Mouse (Mus musculus) cerebellum, adult 9-10 months (tissue): ENCODE measurements around the gene Actn2.

Source experiments
- DNase-seq: peaks from one replicate; pipeline ENCODE4 v3.0.0; 2022

The Actn2 gene

GRCm38 (mm10) chr13:12255911-12256705 is 84.5 kb downstream of the Actn2 start:
- DNase-seq, result peak; percentile 30

GRCm38 (mm10) chr13:12250496-12250895 is 90.1 kb downstream of the Actn2 start:
- no peak for DNase-seq

- no peak for DNase-seq
Observed at GRCm38 (mm10) chr13:12249195-12249898, 91.2 kb downstream of the Actn2 start.

- DNase-seq, result no peak
Observed at GRCm38 (mm10) chr13:12245938-12246337, 94.6 kb downstream of the Actn2 start.

GRCm38 (mm10) chr13:12243991-12244390 is 96.6 kb downstream of the Actn2 start:
- no peak for DNase-seq

- no peak for DNase-seq
Observed at GRCm38 (mm10) chr13:12232141-12232540, 108.4 kb downstream of the Actn2 start.

GRCm38 (mm10) chr13:12228248-12228647 is 112.3 kb downstream of the Actn2 start:
- DNase-seq, result no peak

GRCm38 (mm10) chr13:12227606-12228005 is 113.0 kb downstream of the Actn2 start:
- no peak for DNase-seq
